Mouse (Mus musculus) thymus, postnatal 0 days (tissue): ENCODE data around the gene Ccser1. TPM values are rescaled to one million over a fixed set of nuclear protein-coding genes. Genes with fewer than 3 reads are reported as not detected.

Experiments
- DNase-seq: peaks from one replicate; pipeline ENCODE4 v3.0.0-alpha.2; 2015; ENCODE audit warnings: low spot score
- polyA plus RNA-seq: library from polyadenylated mRNA; unstranded; fragments of >200 nt; fragmentation: Nextera tagmentation; extraction: Ambion mirVana; gene quantifications from 2 replicates; pipeline ENCODE4 v1.2.1, GENCODE M21; 2015

The Ccser1 gene
- polyA plus RNA-seq, 1 experiment from 2014 or later: 2.8 TPM

DNA sequence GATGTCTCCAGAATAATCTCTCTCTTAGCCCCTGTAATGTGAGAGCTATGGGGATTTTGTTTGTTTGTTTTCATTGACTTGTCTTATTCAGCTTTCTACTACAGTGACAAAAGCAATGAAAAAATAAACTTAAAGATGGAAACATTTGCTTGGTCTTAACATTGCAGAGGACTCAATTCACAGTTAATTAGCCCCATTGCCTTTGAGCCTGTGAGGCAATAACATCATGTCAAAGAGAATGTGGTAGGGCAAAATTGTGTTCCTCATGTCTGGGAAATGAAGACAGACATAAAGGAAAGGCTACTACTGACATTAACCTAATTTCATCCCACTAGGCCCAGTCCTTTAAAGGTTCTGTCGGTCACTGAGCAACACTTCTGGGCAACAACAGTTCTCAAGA lies 484.4 kb downstream of the Ccser1 start:
- no peak for DNase-seq

DNA sequence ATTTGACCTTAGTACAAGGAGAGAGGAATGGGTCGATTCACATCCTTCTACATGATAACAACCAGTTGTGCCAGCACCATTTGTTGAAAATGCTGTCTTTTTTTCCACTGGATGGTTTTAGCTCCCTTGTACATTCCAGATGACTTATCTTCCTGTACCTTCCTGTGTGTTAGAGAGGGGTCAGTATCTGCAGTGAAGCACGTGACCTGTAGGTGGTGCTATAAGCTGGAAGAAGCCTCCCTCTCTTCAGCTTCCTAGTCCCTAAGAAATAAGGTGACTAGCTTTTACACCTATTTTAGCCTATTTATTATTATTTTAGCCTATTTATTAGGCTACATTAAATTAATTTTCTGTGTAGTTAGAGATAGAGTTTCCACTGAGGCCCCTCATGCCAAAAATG lies 506.9 kb downstream of the Ccser1 start:
- no peak for DNase-seq

DNA sequence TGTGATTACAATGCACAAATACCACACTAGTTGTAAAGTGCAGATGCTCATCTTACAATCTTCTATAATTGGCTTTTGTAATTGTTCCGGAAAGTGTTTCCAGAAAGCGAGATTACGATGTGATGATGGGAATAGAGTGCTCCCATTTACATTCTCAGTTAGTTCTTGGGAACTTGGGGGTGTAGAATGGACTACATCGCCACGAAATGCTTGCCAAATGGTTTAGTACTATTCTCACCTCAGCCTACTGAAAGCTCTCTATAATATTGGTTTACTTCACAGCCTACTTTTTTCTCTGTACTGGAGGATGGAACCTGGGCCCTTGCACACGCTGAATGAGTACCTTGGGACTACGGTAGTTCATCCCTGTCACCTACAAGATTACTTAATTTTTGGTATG lies 522.9 kb downstream of the Ccser1 start:
- DNase-seq: no peak

GRCm38 (mm10) chr6:61721220-61721619 lies 541.1 kb downstream of the Ccser1 start:
- DNase-seq: no peak

DNA sequence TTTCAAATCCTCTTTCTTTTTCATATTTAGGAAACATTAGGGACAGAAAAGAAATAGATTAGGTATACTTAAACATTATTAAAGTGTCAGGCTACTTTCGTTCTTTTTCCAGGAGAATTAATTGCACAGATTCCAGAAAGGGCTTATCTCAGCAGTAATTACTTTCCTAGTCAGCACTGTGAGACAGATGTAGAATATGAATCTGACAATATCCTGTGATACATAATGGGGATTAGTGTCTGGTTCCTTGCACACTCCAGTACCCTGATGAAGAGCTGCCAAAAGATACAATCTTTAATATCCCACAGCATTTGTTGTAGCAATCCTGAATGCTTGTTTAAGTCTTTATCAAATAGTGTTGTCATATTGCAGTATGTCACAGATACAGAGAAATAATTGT lies 548.9 kb downstream of the Ccser1 start:
- DNase-seq: no peak

DNA sequence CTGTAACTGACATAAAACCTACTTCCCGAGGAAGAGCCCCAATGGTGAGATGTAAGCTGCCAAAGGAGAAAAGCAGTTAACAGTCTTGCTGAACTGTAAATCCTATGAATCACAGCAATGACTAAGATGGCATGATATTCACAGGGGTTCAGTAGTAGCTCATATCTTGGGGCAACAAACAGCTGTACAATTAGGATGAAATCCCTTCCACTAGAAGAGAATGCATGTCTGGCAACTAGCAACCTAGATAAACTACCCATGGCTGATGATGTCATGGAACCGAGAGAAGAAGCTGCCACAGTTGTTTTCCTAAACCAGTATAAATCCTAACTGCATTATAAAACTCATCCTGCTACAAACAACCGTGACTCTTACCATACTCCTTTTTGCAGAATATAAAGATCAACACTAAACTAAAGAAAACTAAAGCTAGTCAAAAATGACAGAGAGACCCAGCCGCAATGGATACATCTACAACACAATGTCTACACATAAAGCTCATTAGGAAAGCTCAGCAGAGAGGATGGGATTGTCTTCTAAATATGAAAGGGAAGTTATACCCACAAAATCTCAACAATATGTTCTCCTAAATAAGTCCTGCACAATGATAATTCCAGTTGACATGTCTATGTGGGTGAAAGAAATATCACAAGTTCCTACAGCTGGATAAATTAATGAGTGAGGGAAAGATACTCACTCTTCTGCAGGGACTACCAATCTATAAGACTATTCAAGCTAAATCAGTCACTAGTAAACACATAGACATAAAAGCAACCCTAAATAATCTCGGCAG lies 550.2 kb downstream of the Ccser1 start:
- no peak for DNase-seq

DNA sequence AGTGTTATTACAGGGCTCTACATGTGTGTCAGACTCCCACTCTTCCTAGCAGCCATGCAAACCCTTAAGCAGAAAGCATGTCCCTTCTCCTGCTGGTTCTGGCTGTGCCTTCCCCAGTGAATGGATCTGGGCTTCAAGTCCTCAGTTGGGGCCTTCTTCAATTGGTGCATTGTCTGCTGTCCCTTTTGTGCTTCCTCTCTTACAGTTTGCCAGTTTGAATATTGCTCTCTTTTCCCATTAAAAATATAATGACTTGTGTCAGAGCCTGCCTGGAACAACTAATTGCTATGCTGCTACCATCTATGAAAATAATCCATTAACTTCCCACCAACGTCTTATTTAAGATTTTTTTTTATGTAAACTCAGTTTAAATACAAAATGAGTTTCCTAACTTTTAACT lies 566.2 kb downstream of the Ccser1 start:
- no peak for DNase-seq

GRCm38 (mm10) chr6:61762135-61762534 lies 582.0 kb downstream of the Ccser1 start:
- no peak for DNase-seq

GRCm38 (mm10) chr6:61763379-61763778 lies 583.3 kb downstream of the Ccser1 start:
- DNase-seq: no peak

DNA sequence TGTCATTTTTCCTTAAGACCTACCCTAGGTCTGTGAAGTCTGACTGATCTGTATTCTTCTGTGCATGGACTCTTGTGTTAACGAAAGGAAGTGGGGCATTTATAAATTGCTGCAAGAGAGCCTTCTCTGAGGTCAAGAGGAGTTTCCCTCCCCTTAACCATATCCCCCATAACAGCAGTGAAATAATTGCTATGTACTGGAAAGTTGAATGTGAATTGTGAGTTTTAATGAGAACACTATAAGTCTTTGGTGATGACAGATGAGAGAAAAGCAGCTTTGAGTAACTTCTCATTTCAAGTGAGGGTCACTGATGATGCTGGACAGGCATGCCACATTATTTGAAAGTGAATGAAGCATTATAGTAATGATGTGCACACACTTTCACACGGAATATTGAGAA lies 585.7 kb downstream of the Ccser1 start:
- no peak for DNase-seq

GRCm38 (mm10) chr6:61767151-61767550 lies 587.0 kb downstream of the Ccser1 start:
- DNase-seq: no peak

DNA sequence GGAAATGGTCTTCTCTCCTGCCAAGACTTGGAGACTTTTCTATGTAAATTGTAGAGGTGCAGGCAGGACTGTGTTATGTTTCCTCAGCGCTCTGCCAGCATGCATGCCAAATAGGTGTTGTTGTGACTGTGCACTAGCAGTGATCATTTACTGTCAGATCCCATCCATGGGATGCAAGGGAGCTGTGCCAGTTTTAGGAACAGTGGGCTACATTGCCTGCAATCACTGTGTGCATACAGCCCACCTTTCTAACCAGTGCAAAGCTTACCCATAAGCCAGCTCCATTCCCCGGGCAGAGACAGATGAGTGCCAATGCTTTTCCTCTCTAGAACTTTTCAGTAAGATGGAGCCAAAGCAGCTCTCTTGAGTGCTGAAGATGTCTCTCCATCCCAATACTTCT lies 606.6 kb downstream of the Ccser1 start:
- DNase-seq: no peak

GRCm38 (mm10) chr6:61800889-61801288 lies 620.8 kb downstream of the Ccser1 start:
- no peak for DNase-seq

DNA sequence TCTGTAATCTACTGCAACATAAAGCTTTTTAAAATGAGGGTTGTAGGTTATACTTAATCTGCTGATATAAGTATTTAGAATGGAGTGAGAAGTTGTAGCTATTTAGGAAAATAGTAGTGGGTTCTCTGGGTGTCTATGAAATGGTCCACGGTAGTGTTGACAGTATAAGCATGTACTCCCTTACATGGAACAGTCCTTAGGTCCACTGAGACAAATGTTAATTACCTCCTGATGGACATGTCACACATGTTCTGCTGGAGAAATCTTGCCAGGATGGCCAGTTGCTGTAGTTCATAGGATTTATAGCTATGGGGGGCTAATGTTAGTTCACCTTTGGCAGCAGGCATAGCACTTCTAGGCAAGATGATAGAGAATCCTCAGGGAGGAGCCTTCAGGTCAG lies 625.4 kb downstream of the Ccser1 start:
- DNase-seq: no peak

DNA sequence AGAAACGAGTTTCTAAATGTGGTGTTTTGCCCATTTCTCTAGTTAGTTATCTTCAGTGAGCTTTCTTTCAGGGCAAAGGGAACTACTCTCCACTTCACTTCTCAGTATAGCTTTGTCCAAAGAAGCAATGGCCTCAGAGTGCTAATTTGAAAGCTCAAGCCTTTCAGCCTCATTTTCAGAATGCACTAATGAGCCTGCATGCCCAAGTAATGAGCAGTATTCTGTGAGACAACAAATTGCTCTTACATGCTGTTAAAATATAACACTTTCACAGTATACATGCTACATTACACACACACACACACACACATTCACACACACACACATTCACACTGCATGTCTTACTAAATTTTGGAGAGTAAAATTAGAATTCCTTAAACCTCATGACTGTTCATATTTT lies 637.6 kb downstream of the Ccser1 start:
- DNase-seq: no peak

GRCm38 (mm10) chr6:61876302-61876701 lies 696.2 kb downstream of the Ccser1 start:
- no peak for DNase-seq

DNA sequence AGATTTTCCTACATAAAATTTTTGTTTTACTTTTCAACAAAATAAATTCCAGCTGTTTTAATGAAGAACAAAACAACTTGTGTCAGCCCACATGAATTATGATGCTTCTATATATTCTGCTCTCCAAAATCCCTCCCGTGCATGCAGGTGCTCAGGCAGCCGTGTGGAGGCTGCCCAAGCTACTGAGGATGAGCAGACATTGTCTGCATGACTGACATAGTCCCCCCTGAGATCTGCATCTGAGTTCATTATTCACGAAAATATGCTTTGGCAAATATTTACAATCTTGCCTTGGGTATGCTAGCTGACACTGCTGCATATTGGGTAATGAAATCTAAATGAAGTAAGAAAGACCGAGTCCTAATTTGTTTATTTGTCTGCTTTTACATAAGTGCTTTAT lies 718.1 kb downstream of the Ccser1 start:
- DNase-seq: no peak

DNA sequence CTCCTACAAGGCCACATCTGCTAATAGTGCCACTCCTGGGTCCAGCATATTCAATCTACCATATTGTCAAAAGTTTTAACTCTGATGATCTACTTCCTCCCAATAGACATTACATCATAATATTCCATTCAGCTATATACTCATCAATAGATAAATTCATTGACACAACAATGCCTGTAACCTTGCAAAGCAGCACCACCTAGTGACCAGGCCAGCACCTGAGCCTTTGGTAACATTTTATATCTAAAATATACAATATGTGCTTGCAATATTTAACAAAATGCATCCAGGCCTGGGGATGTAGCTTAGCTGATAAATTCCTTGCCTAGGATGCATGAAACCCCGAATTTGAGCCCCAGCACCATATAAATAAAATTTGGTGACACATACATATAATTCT lies 722.6 kb downstream of the Ccser1 start:
- DNase-seq: no peak

DNA sequence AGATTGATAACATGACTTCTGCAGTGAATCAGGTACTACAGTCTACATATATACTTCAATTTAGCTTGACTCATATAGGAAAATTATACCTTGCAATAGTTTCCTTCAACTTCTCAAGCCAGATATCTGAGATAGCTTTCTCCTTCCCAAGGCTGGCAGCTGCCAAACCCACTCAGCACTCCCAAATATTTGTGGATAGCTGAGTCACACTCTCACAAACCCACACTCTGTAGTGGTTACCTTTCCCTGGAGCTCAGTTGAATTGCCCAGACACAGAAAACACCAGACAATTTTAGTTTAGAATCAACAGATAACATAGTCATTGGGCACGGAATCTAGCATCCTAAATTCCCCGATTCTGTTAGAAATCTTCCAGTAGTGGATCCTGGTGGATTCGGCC lies 732.8 kb downstream of the Ccser1 start:
- DNase-seq: no peak

DNA sequence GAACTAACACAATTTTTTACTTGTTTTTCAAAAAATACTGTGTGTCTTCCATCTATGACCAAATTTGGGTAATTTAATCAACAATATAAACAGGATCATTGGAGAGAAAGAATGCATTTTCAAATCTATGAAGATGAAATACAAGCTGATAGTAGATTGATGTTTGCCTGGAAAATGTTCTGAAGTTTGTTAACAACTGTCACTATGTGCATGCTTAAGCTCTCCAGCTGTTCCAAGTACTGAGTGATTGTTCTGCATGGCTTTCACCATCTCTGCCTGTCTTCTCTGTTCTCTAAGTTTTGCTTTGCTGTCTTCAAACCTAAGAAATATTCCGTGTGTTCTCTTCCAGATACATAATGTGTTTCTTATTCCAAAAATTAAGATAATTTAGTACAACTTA lies 751.5 kb downstream of the Ccser1 start:
- no peak for DNase-seq

GRCm38 (mm10) chr6:61936656-61937055 lies 756.5 kb downstream of the Ccser1 start:
- no peak for DNase-seq

DNA sequence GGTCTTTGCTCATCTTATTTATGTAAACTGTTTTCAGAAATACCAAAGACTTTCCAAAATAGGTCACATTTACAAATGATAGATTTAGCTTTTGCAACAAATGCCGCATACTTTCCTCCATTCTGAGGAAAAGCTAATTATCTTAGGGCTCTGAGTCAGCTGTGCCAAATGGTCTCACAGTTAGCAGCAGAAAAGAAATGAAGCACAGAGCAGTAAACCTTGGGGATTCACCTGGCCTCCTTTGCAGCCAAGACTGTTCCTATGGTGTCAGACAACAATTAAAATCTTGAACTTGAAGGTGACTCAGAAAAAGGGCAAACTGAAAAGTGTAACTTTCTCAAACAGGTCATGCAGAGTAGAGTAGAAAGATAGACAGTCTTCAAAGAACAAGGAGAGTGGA lies 759.1 kb downstream of the Ccser1 start:
- no peak for DNase-seq

GRCm38 (mm10) chr6:61953703-61954102 lies 773.6 kb downstream of the Ccser1 start:
- DNase-seq: no peak

- DNase-seq: no peak
These were observed 796.8 kb downstream of the Ccser1 start for GRCm38 (mm10) chr6:61976878-61977277.
